Mouse (Mus musculus): ENCODE measurements around the gene Smarcd2. TPM values are rescaled to one million over a fixed set of nuclear protein-coding genes. Genes with fewer than 3 reads are reported as not detected.

The Smarcd2 gene
- polyA plus RNA-seq (2016; fragmentation: Nextera tagmentation; extraction: Ambion mirVana), result 35.1 and 35.9 TPM in 2 replicates

GRCm38 (mm10) chr11:106272644-106273310 is at the start of gene Smarcd2:
Smarcd2 (minus strand) TSS chr11:106272972.
- WGBS, result under 1% methylated on average over 71 of the region's 72 CpGs
- Histone ChIP-seq H3K4me2 (replicated peaks) (peak within 1 kb of the TSS; percentile 77), H3K27ac (peak within 1 kb of the TSS; percentile 90), H3K4me1 (peaks cover 37% of the 10 kb centered on the region), H3K36me3 (no peaks in the 10 kb centered on the region), H3K27me3 (peaks cover 1% of the 10 kb centered on the region; the same call in 1 of the 2 replicates), H3K9me3 (replicated peaks) (no peaks in the 10 kb centered on the region), H3K4me3 (peak within 1 kb of the TSS; percentile 99), H3K9ac (peak within 1 kb of the TSS; percentile 99)
- peak; percentile 93 for ATAC-seq (ENCODE audit: low FRiP score)

DNA sequence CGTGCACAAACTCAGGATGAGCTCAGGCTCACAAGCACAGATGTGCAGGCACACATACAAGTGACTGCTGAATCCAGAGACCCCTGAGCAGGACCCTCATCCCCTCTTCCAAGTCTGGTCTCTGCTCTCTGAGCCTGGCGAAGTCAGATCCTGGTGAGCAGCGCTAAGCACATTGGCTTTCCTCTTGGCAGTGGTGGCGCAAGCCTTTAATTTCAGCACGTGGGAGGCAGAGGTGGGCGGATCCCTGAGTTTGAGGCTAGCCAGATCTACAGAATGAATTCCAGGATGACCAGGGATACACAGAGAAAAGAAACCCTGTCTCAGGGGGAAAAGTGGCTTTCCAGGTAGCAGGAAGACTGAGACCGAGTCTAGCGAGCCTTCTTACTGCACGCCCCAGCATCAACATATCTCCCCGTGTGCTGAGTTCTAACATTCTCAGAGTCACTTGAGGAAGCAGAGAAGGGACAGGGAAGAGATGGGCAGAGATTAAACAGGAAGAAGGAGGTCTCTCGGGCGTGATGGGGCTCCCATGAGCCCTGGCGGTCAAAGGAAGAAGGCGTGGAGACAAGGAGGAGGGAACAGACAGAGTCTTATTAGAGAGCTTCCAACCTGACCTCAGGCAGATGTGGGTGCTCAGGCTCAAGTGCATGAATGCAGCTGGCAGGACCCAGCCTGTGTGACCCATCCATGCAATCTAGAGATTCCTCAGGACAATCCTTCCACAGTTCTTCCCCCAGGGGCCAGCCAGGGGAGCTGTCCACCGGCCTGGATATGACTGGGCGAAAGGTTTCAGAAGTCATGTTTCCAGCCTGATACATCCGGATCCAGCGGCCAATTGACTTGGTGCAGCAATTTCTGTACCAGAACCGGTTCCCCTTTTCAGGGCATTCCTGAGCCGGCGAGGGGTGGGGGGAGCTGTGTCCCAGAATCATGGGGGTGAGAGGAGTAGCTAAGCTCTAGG is 45.9 kb upstream of the Smarcd2 start:
- Histone ChIP-seq H3K36me3 (no peaks in the 10 kb centered on the region), H3K4me2 (replicated peaks) (no peak overlapping the region), H3K9me3 (replicated peaks) (no peaks in the 10 kb centered on the region), H3K4me3 (no peak overlapping the region), H3K27ac (no peak overlapping the region), H3K9ac (no peak overlapping the region), H3K27me3 (no peaks in the 10 kb centered on the region), H3K4me1 (0 out of 2 replicates have a peak, but pooled peaks cover 9% of the 10 kb centered on the region)
- ATAC-seq (ENCODE audit: low FRiP score), result no peak
- 73% methylated on average over 21 of the region's 21 CpGs for WGBS

DNA sequence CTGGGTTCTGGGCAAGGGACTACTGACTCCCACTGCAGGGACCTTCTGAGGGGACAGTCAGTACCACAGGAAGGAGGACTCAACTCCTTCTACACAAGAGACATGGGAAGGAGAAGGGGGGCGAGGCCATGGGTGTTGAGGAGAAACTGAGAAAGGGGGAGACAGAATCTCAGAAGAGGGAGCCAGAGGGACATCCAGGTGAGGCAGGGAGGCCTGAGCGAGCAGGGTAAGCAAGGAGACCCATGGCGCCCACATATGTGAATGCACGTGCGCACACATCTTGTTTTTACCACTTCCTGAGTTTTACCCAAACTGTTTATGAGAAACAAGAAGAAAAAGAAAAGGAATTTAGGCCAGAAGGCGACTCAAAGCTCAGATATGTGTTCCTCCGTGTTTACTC is 45.0 kb upstream of the Smarcd2 start:
- H3K36me3 ChIP-seq, result no peaks in the 10 kb centered on the region
- no peak overlapping the region for H3K4me3 ChIP-seq
- no peak overlapping the region for H3K27ac ChIP-seq
- H3K4me2 ChIP-seq (replicated peaks), result no peak overlapping the region
- WGBS, result 84% methylated on average over 7 of the region's 7 CpGs
- ATAC-seq (ENCODE audit: low FRiP score), result no peak
- no peak overlapping the region for H3K9ac ChIP-seq
- H3K9me3 ChIP-seq (replicated peaks), result no peaks in the 10 kb centered on the region
- no peaks in the 10 kb centered on the region for H3K27me3 ChIP-seq
- 0 out of 2 replicates have a peak, but pooled peaks cover 12% of the 10 kb centered on the region for H3K4me1 ChIP-seq

GRCm38 (mm10) chr11:106316416-106316815 is 43.6 kb upstream of the Smarcd2 start:
- WGBS, result 72% methylated on average over 1 of the region's 1 CpGs
- Histone ChIP-seq H3K36me3 (no peaks in the 10 kb centered on the region), H3K27ac (no peak overlapping the region), H3K4me2 (replicated peaks) (no peak overlapping the region), H3K4me1 (0 out of 2 replicates have a peak, but pooled peaks cover 12% of the 10 kb centered on the region), H3K4me3 (no peak overlapping the region), H3K9me3 (replicated peaks) (no peaks in the 10 kb centered on the region), H3K9ac (no peak overlapping the region), H3K27me3 (no peaks in the 10 kb centered on the region)
- ATAC-seq (ENCODE audit: low FRiP score), result no peak

GRCm38 (mm10) chr11:106314333-106314812 is 41.6 kb upstream of the Smarcd2 start, which contains the start of gene Cd79b:
Cd79b (minus strand) TSS chr11:106314762.
- ATAC-seq (ENCODE audit: low FRiP score), result no peak
- H3K9ac ChIP-seq, result no peak within 1 kb of the TSS
- H3K4me1 ChIP-seq, result 0 out of 2 replicates have a peak, but pooled peaks cover 12% of the 10 kb centered on the region
- no peak within 1 kb of the TSS for H3K4me2 ChIP-seq (replicated peaks)
- no peaks in the 10 kb centered on the region for H3K9me3 ChIP-seq (replicated peaks)
- H3K27me3 ChIP-seq, result no peaks in the 10 kb centered on the region
- 64% methylated on average over 9 of the region's 9 CpGs for WGBS
- H3K4me3 ChIP-seq, result no peak within 1 kb of the TSS
- no peaks in the 10 kb centered on the region for H3K36me3 ChIP-seq
- no peak within 1 kb of the TSS for H3K27ac ChIP-seq

- WGBS, result 64% methylated on average over 5 of the region's 5 CpGs
- Histone ChIP-seq H3K9me3 (replicated peaks) (no peaks in the 10 kb centered on the region), H3K9ac (no peak overlapping the region), H3K4me1 (0 out of 2 replicates have a peak, but pooled peaks cover 10% of the 10 kb centered on the region), H3K4me3 (no peak overlapping the region), H3K27ac (no peak overlapping the region), H3K27me3 (no peaks in the 10 kb centered on the region), H3K36me3 (no peaks in the 10 kb centered on the region), H3K4me2 (replicated peaks) (no peak overlapping the region)
- ATAC-seq (ENCODE audit: low FRiP score), result no peak
These were observed 40.8 kb upstream of the Smarcd2 start for GRCm38 (mm10) chr11:106313533-106313932.

DNA sequence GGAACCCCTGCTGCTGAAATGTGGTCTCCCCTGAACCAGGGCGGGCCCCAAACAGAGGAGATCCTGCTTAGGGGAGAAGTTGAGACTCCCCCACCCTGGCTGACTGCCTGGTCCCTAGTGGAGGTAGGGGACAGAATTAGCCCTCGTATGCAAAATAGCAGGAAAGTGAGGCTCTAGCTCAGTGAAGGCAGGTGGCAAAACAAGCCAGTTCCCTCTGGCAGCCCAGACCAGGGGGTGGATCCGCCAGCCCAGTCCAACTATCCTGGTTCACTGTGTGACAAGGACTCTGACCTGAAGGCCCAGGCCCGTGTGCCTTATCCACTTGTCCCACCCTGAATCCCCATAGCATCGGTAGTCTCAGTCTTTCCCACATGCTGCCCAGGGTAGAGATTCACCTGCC is 37.4 kb upstream of the Smarcd2 start:
- H3K4me2 ChIP-seq (replicated peaks), result no peak overlapping the region
- H3K9ac ChIP-seq, result no peak overlapping the region
- H3K4me1 ChIP-seq, result 0 out of 2 replicates have a peak, but pooled peaks cover 8% of the 10 kb centered on the region
- H3K4me3 ChIP-seq, result no peak overlapping the region
- no peaks in the 10 kb centered on the region for H3K27me3 ChIP-seq
- H3K9me3 ChIP-seq (replicated peaks), result no peaks in the 10 kb centered on the region
- WGBS, result 68% methylated on average over 5 of the region's 5 CpGs
- H3K27ac ChIP-seq, result no peak overlapping the region
- ATAC-seq (ENCODE audit: low FRiP score), result no peak
- no peaks in the 10 kb centered on the region for H3K36me3 ChIP-seq

- no peak for ATAC-seq (ENCODE audit: low FRiP score)
- no peaks in the 10 kb centered on the region for H3K9me3 ChIP-seq (replicated peaks)
- H3K4me3 ChIP-seq, result no peak overlapping the region
- no peaks in the 10 kb centered on the region for H3K36me3 ChIP-seq
- no peak overlapping the region for H3K27ac ChIP-seq
- H3K27me3 ChIP-seq, result no peaks in the 10 kb centered on the region
- WGBS, result 85% methylated on average over 11 of the region's 11 CpGs
- H3K9ac ChIP-seq, result no peak overlapping the region
- H3K4me2 ChIP-seq (replicated peaks), result no peak overlapping the region
- H3K4me1 ChIP-seq, result no peaks in the 10 kb centered on the region
These were observed 35.4 kb upstream of the Smarcd2 start for GRCm38 (mm10) chr11:106308162-106308561.

GRCm38 (mm10) chr11:106307432-106307831 is 34.7 kb upstream of the Smarcd2 start:
- no peak overlapping the region for H3K27ac ChIP-seq
- H3K4me3 ChIP-seq, result no peak overlapping the region
- H3K9ac ChIP-seq, result no peak overlapping the region
- H3K9me3 ChIP-seq (replicated peaks), result no peaks in the 10 kb centered on the region
- H3K4me1 ChIP-seq, result no peaks in the 10 kb centered on the region
- no peaks in the 10 kb centered on the region for H3K27me3 ChIP-seq
- no peaks in the 10 kb centered on the region for H3K36me3 ChIP-seq
- WGBS, result 77% methylated on average over 5 of the region's 5 CpGs
- ATAC-seq (ENCODE audit: low FRiP score), result no peak
- H3K4me2 ChIP-seq (replicated peaks), result no peak overlapping the region

- Histone ChIP-seq H3K27me3 (no peaks in the 10 kb centered on the region), H3K9me3 (replicated peaks) (no peaks in the 10 kb centered on the region), H3K4me1 (no peaks in the 10 kb centered on the region), H3K36me3 (no peaks in the 10 kb centered on the region), H3K4me3 (no peak overlapping the region), H3K9ac (no peak overlapping the region), H3K27ac (no peak overlapping the region), H3K4me2 (replicated peaks) (no peak overlapping the region)
- ATAC-seq (ENCODE audit: low FRiP score), result no peak
- WGBS, result 88% methylated on average over 9 of the region's 9 CpGs
These were observed 34.0 kb upstream of the Smarcd2 start for GRCm38 (mm10) chr11:106306758-106307157.

GRCm38 (mm10) chr11:106306065-106306385 is 33.3 kb upstream of the Smarcd2 start:
- WGBS, result 81% methylated on average over 3 of the region's 3 CpGs
- ATAC-seq (ENCODE audit: low FRiP score), result no peak

DNA sequence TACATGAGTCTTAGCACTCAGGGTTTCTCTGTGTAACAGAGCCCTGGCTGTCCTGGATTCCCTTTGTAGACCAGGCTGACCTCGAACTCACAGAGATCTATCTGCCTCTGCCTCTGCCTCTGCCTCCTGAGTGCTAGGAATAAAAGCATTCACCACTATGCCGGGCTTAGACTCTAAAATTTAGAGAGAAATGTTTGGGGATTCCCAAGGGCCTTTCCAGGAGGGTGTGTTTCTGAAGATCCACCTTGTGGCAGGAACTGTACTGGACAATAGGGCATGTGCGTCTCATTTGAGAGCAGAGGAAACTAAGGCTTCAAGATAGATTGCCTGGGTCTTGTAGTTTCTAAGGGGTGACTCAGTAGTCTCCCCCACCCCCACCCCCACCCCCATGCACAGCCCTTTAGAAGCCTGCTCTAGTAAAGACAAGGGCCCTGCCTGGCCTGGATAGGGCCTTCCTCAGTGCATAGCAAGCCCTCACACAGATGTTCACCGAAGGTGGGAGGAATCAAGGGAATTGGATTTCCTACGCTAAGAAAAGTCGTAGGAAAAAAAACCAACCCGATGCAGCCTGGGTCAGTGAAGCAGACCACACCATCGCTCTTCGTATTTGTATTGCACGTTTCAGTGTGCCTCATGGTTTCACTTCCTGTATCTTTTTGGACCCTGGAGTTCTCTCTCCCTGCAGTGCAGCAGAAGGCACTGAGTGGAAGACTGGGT is 32.7 kb upstream of the Smarcd2 start:
- WGBS, result 83% methylated on average over 10 of the region's 10 CpGs
- no peak overlapping the region for H3K27ac ChIP-seq
- no peak overlapping the region for H3K4me3 ChIP-seq
- no peak for ATAC-seq (ENCODE audit: low FRiP score)
- H3K4me2 ChIP-seq (replicated peaks), result no peak overlapping the region
- no peaks in the 10 kb centered on the region for H3K4me1 ChIP-seq
- no peak overlapping the region for H3K9ac ChIP-seq
- H3K9me3 ChIP-seq (replicated peaks), result no peaks in the 10 kb centered on the region
- no peaks in the 10 kb centered on the region for H3K27me3 ChIP-seq
- H3K36me3 ChIP-seq, result no peaks in the 10 kb centered on the region

More at GRCm38 (mm10) chr11:106306065-106306385, 33.3 kb upstream of the Smarcd2 start:
- H3K9ac ChIP-seq, result no peak overlapping the region
- no peaks in the 10 kb centered on the region for H3K4me1 ChIP-seq
- no peaks in the 10 kb centered on the region for H3K36me3 ChIP-seq
- no peak overlapping the region for H3K27ac ChIP-seq
- no peaks in the 10 kb centered on the region for H3K9me3 ChIP-seq (replicated peaks)
- no peak overlapping the region for H3K4me2 ChIP-seq (replicated peaks)
- H3K4me3 ChIP-seq, result no peak overlapping the region
- H3K27me3 ChIP-seq, result no peaks in the 10 kb centered on the region

Measured in hindbrain, embryonic 12.5 days (tissue).